In the genomic region with DNA sequence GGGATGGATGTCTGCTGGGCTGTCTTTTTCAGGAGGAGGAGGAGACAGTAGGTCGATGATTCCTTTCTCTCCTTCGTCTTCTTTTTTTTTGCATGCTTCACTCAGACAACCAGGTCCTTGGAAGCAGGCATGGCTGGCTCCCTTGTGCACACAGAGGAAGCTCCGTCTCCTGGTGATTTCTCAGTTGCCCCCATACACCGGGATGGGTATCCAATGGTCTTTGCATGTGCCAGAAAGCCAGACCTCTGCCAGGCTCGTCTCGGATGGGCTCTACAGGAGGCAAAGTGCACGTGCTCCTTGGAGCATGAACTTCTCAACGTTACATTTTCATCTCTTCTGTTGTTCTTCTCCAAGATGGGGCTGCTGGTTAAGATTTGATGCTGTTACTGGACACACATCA, we compare ENCODE assay signal across 8 mouse cellular contexts.
DNase-seq lines count a peak whose midpoint lies in the region; ATAC-seq and TF ChIP-seq lines count a peak whose summit lies in the region.

No protein-coding gene starts in this region.

- no peak for TF ChIP-seq POLR2A in cortical plate, adult 2 months (IDR thresholded peaks at IDR 0.05; ENCODE audit: extremely low read depth, insufficient read depth, low read length)

- H3K4me1 ChIP-seq in heart, embryonic 14.5 days (ENCODE audit: control insufficient read depth in 2 of 2, insufficient read depth in 2 of 2, low read length in 2 of 2) = peaks cover 3 to 6% of the 10 kb centered on the region in 2 experiments; a peak in 3 of 4 replicates
- H3K4me1 ChIP-seq in cortical plate, adult 2 months (ENCODE audit: control insufficient read depth, insufficient read depth, low read length) = peaks cover 2% of the 10 kb centered on the region; the same call in 1 of the 2 replicates
- H3K4me1 ChIP-seq in limb, embryonic 15.5 days = peaks cover 16% of the 10 kb centered on the region

- no peak for TF ChIP-seq CTCF in cortical plate, adult 2 months (IDR thresholded peaks at IDR 0.05; ENCODE audit: extremely low read depth, insufficient read depth, low read length)

- no peak overlapping the region for H3K9ac ChIP-seq in heart, embryonic 14.5 days (ENCODE audit: low read length)
- no peak overlapping the region for H3K9ac ChIP-seq in limb, embryonic 15.5 days

- peak overlapping the region; percentile 57 for H3K4me2 ChIP-seq in heart, embryonic 14.5 days (ENCODE audit: low read length)
- H3K4me2 ChIP-seq in limb, embryonic 15.5 days = peak overlapping the region; percentile 34

- 50% methylated on average over 8 of the region's 8 CpGs for WGBS in heart, embryonic 14.5 days
- 35% methylated on average over 8 of the region's 8 CpGs for WGBS in limb, embryonic 15.5 days

- no peak for DNase-seq in heart, postnatal 14 days
- no peak for DNase-seq in thymus, postnatal 0 days (ENCODE audit: low spot score)
- DNase-seq in spleen, postnatal 36 days (ENCODE audit: low spot score in 2 of 2) = no peak
- DNase-seq in layer of hippocampus, postnatal 36 days = no peak

- H3K4me3 ChIP-seq in heart, embryonic 14.5 days (ENCODE audit: control insufficient read depth in 1 of 2, insufficient read depth in 1 of 2, low read depth in 1 of 2, low read length in 2 of 2) = no peak overlapping the region
- H3K4me3 ChIP-seq in cortical plate, adult 2 months (ENCODE audit: insufficient read depth, low read length) = no peak overlapping the region
- peak overlapping the region; percentile 4; the same call in 1 of the 2 replicates for H3K4me3 ChIP-seq in limb, embryonic 15.5 days

- intact Hi-C loops in heart, postnatal 14 days (cut with DNase I) = no loop called here

- no peaks in the 10 kb centered on the region for H3K36me3 ChIP-seq in heart, embryonic 14.5 days (ENCODE audit: control insufficient read depth, insufficient read depth, low read length)
- no peaks in the 10 kb centered on the region for H3K36me3 ChIP-seq in limb, embryonic 15.5 days

- no peaks in the 10 kb centered on the region for H3K9me3 ChIP-seq in heart, embryonic 14.5 days (ENCODE audit: control insufficient read depth, low read length)
- no peaks in the 10 kb centered on the region for H3K9me3 ChIP-seq in limb, embryonic 15.5 days

- ATAC-seq in heart, embryonic 14.5 days (ENCODE audit: insufficient number of reproducible peaks, insufficient read depth, low FRiP score, low read depth) = no peak
- 0 out of 2 replicates have a peak, but pooled peaks have one; percentile 8 for ATAC-seq in granulocyte monocyte progenitor cell, adult 5-6 weeks (replicated peaks; ENCODE audit: poor library complexity, severe bottlenecking)
- no peak for ATAC-seq in limb, embryonic 15.5 days (ENCODE audit: insufficient number of reproducible peaks, low FRiP score, low TSS enrichment, low read depth)

- H3K27ac ChIP-seq in heart, embryonic 14.5 days (replicated peaks in 1 of 2; ENCODE audit: control insufficient read depth in 1 of 2, insufficient read depth in 1 of 2, low read depth in 2 of 2, low read length in 2 of 2) = no peak overlapping the region
- H3K27ac ChIP-seq in cortical plate, adult 2 months (ENCODE audit: insufficient read depth, low read length) = peak overlapping the region; percentile 60
- H3K27ac ChIP-seq in limb, embryonic 15.5 days = peak overlapping the region; percentile 66; the same call in 1 of the 2 replicates

- no peaks in the 10 kb centered on the region; the same call in 1 of the 2 replicates for H3K27me3 ChIP-seq in heart, embryonic 14.5 days (ENCODE audit: control insufficient read depth, insufficient read depth, low read length)
- H3K27me3 ChIP-seq in limb, embryonic 15.5 days = peaks cover 7% of the 10 kb centered on the region; the same call in 1 of the 2 replicates

Comparison
In these comparisons a context has a peak if more than half of its experiments do, and no peak if none do; other contexts are left out.
1. H3K27ac ChIP-seq: peak in cortical plate, adult 2 months (single experiment) and limb, embryonic 15.5 days (single experiment); none in heart, embryonic 14.5 days (0 of 2).